Mouse (Mus musculus) pancreas, adult 10 weeks (tissue): ENCODE data around the gene Gnpda2. TPM values are rescaled to one million over a fixed set of nuclear protein-coding genes. Genes with fewer than 3 reads are reported as not detected.

Experiments
- polyA plus RNA-seq: library from polyadenylated mRNA; stranded (reverse); fragments of 350-450 nt; fragmentation: Illumina TruSeq; extraction: RNeasy Lipid Tissue Mini Kit (QIAGEN cat#74804); gene quantifications from one replicate; pipeline ENCODE4 v1.2.3, GENCODE M21; 2015; ENCODE audit warnings: low read depth, low replicate concordance; ENCODE audit not compliant: insufficient read depth

Gene Gnpda2
- polyA plus RNA-seq, result 4.0 TPM

DNA sequence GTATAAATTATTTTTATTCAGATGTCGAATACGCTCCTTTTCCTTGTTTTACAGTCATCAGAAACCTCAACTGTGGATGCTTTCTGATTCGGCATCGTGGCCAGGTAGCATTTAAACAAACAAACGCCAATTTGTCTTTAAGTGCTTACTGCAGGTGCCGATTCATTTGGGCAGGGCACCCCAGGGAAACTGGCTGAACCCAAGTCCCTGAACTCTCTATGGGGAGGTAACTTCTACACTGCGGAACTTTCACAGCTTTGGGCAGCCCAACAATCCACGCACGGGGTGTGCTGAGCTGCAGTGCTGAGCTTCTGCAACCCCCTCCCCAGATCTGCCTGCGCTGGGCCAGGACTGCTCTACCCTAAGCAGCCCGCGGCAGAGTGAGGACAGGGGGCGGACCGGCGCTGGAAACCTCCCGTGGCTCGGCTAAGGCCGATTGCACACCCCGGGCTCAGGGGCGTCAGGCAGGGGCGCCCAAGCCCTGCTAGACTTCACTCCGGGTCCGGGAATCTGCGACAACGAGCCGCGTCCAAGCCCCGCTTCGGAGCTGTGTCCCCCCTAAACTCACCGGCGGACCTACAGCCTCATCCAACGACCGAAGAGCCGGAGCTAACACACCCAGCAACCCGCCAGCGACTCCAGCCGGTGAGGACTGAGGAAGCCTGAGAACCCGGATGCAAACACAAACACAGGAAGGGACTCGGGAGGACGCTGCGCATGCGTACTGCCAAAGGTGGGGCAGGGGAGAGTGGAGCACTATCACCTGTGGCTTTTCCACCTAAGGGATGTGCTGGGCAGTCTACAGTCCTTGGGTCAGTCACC lies at the start of gene Gnpda2:
Gene Gnpda2, minus strand, starts transcription at position 701 of the 822 bp plus-strand sequence.

DNA sequence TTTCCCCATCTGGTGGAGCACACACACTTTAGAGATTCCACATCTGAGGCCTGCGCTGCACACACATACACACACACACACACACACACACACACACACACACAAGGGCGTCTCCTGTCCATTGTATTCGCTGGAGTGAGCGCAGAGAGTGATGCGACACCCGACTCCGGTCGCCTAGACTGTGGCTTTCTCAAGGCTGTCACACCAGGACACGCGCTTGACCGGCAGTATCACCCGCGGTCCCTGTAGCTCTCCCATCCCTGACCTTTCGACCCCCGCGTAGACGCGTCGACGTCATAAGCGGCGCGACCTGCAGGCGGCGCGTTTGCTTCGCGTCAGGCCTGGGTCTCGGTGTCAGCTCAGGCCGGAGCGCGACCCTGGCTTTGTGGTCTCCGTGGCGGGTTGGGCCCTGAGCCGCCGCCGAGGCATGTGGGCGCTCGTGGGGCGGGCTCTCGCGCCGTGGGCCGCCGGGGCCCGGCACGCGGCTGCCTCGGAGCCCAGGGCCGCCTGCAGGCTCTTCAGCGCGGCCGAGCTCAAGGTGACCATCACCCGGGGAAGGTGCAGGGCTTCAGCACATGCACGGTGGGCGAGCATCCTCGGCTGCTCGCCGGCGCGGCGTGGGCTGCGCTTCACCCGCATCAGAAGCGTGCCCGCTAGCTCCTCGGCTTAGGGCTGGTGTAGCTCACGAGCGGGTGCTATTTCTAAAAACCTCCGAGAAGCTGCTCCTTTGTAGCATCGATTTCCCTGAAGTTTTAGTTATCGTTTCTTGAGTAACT lies 35.3 kb downstream of the Gnpda2 start, which contains the start of gene Guf1:
Gene Guf1, plus strand, starts transcription at position 296 of the 776 bp plus-strand sequence.

DNA sequence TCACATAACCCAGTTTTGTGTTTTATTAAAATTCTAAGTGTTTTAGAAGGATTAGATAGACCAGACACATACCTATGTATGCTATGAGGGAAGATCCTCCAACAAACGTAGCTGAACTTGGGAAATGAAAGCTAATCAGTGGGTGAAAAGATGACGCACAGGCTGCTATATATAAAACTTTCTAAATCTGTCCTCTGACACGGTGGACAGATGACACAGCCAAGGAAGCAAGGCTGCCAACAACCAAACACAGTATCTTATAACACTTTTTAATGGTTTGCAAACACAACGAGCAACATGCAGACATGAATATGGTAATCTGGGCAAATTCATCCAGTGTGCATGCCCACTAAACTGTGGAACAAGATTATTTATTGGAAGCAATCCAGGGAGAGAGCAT lies 49.7 kb downstream of the Gnpda2 start, which contains the start of gene Yipf7:
Gene Yipf7, minus strand, starts transcription at position 160 of the 400 bp plus-strand sequence.

Other genes with a start within 250 kb of the Gnpda2 start
- gene Yipf7, start 49.7 kb downstream of the Gnpda2 start, polyA plus RNA-seq, result not detected
- gene Guf1, start 35.4 kb downstream of the Gnpda2 start, polyA plus RNA-seq, result 5.2 TPM